Mouse (Mus musculus) megakaryocyte-erythroid progenitor cell, adult 5-6 weeks (primary cell): ENCODE data around the gene Furin. TPM values are rescaled to one million over a fixed set of nuclear protein-coding genes. Genes with fewer than 3 reads are reported as not detected.

Source experiments
- ATAC-seq: replicated peaks from 2 replicates; pipeline ENCODE4 v1.8.0; 2016; ENCODE audit warnings: mild to moderate bottlenecking, inconsistent platforms; ENCODE audit not compliant: severe bottlenecking, poor library complexity, low FRiP score, low TSS enrichment
- total RNA-seq, 2 experiments: library from RNA; stranded (forward) in 1 of 2; stranded (reverse) in 1 of 2; fragments of 200-1000, 215-1000 nt in 1 of 2; fragments of >200 nt in 1 of 2; fragmentation: Nextera tagmentation in 1 of 2; gene quantifications; 2 replicates each; pipeline ENCODE4 v1.2.3; 2014 to 2017

Gene Furin
- total RNA-seq, 2 experiments from 2014 or later, result 10.0 to 24.9 TPM

GRCm38 (mm10) chr7:80352920-80353319, 52.3 kb downstream of the Furin start:
- ATAC-seq, result no peak

- ATAC-seq, result peak; percentile 79
Measured at GRCm38 (mm10) chr7:80350808-80351207, 54.4 kb downstream of the Furin start.

DNA sequence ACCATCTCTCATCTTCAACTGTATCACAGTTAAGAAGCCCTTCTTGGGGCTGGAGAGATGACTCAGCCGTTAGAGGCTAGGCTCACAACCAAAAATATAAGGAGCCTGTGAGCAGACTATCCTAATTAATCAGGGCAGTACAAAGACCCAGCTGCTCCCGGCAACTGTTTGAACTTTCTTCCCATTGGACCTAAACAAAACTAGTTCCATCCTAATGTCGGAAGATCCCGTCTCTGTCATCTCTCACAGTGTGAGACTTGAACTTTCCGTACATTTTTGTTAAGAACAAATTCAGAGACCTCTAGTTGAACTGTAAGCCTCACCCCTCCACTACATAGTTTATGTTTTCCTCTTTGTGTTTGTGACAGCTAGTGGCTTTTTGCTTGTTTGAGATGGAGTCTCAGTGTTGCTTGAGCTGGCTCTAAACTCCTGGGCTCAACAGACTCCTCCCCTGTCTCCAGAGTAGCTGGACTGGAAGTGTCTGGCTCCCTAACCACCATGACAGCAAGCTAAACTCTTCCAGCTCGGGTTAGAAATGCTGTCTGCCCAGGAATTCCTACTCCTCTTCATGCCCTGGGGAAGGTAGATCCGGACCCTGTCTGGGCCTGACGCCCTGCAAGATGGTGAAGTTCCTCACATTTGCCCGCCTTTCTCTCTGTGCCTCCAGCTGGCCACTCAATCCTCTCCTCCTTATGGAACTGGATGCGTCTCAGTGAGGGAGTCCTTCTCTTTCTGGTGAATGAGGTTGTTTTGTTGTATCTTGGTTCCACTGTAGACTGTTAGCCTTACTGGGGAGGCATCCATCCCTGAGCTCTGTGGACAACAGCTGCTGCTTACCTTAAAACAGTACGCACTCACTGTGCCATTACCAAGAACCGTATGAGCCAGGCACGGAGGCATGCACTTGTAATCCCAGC, 57.3 kb downstream of the Furin start:
- no peak for ATAC-seq

DNA sequence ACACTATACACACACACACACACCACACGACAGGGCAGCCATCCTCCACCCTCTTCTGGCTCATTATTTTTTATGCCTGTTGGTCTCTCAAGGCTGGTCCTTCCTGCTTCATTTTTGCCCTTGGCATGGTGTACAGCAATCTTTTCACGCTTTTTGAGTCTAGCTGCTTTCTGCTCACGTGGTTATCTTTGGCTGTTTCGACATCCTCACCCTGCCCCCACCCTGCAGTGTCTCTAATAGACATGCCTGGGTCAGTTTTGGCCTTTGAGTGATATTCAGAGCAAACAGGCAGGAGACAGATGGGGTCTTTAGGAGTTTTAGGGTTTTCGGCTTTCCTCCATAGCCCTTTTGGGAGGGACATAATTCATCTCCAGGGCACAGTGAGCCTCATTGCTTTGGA, 58.4 kb downstream of the Furin start:
- no peak for ATAC-seq

- ATAC-seq, result no peak
Measured at GRCm38 (mm10) chr7:80346173-80346572, 59.1 kb downstream of the Furin start.

DNA sequence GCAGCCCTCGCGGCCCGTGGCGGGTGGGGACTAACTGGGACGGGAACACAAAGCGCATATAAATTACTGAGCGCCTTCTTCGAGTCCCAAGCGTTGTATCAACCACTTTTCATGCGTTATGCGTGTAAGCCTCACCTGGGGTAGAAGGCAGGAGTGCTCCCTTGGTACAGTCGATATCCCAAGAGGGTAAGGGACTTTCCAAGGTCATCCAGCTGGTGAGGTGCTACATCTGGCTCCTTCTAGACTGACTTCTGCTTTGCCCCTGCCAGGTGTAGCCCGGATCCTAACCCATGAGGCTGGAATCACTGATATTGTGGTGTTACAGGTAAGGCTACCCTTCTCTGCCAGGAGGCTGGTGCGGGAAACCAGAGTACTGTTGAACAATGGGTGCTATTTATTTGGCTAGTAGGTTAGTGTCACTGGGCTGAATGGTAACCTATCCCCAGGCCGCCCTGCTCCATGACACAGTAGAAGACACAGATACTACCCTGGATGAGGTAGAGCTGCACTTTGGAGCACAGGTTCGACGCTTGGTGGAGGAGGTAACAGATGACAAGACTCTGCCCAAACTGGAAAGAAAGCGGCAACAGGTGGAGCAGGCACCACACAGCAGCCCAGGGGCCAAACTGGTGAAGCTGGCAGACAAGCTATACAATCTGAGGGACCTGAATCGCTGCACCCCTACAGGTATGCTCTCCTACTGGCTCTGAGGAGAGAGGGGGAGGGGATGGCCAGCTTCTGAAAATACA, 61.8 kb downstream of the Furin start:
- no peak for ATAC-seq

GRCm38 (mm10) chr7:80342858-80343257, 62.4 kb downstream of the Furin start, which contains the start of gene Hddc3:
Gene Hddc3, plus strand, starts transcription at chr7:80343104.
- peak; percentile 67 for ATAC-seq

DNA sequence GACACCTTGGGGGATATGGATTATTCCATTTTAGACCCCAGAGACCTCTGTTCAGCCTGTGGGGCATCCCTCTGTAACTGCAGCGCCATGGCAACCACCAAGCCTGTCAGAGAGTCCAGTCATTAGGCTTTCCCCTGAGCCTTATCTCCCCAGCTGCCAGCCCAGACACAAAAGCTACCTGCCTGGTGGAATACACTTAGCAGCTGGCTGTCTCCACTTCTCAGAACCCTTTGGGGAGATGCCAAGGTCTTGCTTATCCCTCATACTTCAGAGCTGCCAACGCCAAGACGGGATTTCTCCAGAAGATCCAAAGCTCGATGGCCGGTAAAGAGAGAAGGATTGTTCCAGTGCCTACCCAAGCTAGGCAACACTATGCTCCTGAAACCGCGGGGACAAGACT, 63.4 kb downstream of the Furin start:
- ATAC-seq, result no peak

GRCm38 (mm10) chr7:80340793-80341192, 64.4 kb downstream of the Furin start, which contains the start of gene Unc45a:
Gene Unc45a, minus strand, starts transcription at chr7:80341005.
- ATAC-seq, result peak; percentile 64

DNA sequence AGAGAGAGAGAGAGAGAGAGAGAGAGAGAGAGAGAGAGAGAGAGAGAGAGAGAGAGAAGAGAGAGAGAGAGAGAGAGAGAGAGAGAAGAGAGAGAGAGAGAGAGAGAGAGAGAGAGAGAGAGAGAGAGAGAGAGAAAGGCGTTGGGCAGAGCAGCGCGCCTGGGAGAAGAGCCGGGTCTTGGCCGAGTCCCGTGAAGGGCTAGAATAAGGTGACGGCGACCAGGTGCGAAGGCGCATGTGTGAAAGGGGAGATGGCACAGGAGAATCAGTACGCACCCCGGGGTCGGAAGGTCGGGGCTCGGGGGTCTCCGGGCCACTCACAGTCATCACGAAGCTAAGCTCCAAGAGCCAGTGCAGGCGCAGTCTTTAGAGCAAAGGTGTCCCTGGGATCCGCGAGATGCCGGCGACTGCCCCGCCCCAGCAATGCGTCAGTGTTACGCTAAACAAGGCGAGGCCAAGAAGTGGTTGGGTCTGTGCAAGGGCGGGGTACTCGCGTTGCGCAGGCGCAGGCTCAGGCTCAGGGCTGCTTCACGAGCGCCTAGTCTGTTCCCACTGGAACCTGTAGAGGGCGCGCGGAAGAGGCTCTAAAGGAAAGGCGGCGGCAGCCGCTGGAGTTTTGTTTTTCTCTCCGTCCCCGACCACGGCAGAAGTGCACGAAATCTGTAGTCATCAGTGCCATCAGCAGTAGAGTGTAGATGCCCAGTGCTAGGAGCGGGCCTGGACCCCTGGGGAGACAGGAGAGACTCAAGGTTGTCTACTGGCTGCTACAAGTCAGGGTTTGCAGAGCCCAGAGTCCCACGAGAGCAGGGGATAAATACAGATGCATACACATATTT, 65.2 kb downstream of the Furin start:
- peak; percentile 84 for ATAC-seq

DNA sequence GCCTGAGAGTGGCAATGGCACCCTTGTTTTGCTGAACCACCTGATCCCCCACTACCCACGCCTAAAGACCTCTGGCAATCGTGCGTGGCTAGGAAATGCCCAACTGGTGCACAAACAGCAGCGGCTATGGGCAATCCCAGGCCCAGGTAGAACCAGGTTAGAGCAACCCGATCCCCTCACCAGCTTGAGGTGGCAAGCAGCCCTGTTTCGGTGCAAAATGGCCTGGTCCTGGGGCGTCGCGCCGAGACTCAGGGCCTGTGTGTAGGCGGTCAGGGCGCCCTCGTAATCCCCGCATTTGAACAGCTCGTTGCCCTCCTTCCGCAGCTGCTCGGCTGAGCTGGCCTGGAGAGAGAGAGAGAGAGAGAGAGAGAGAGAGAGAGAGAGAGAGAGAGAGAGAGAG, 65.9 kb downstream of the Furin start:
- no peak for ATAC-seq

Other genes starting within 250 kb of the Furin start
- 8.3 and 13.4 TPM in 2 replicates for gene Sema4b, start 218.6 kb downstream of the Furin start, total RNA-seq (2014; fragmentation: Nextera tagmentation)
- gene Sema4b, start 218.6 kb downstream of the Furin start, total RNA-seq (2017), result 3.2 and 3.4 TPM in 2 replicates
- 65.7 and 67.1 TPM in 2 replicates for gene Cib1, start 172.6 kb downstream of the Furin start, total RNA-seq (2014; fragmentation: Nextera tagmentation)
- gene Cib1, start 172.6 kb downstream of the Furin start, total RNA-seq (2017), result 28.8 and 42.4 TPM in 2 replicates
- gene Gdpgp1, start 172.6 kb downstream of the Furin start, total RNA-seq (2014; fragmentation: Nextera tagmentation), result 8.2 and 9.7 TPM in 2 replicates
- gene Gdpgp1, start 172.6 kb downstream of the Furin start, total RNA-seq (2017), result 2.7 and 4.7 TPM in 2 replicates
- gene Ttll13, start 159.1 kb downstream of the Furin start, total RNA-seq (2014; fragmentation: Nextera tagmentation), result not detected in 2 replicates
- 0.11 and 1.9 TPM in 2 replicates for gene Ttll13, start 159.1 kb downstream of the Furin start, total RNA-seq (2017)
- 24.4 and 37.7 TPM in 2 replicates for gene Ngrn, start 144.2 kb downstream of the Furin start, total RNA-seq (2014; fragmentation: Nextera tagmentation)
- 18.8 and 25.7 TPM in 2 replicates for gene Ngrn, start 144.2 kb downstream of the Furin start, total RNA-seq (2017)
- 33.6 and 37.9 TPM in 2 replicates for gene Vps33b, start 135.8 kb downstream of the Furin start, total RNA-seq (2014; fragmentation: Nextera tagmentation)
- 43.4 and 54.7 TPM in 2 replicates for gene Vps33b, start 135.8 kb downstream of the Furin start, total RNA-seq (2017)
- gene Prc1, start 111.0 kb downstream of the Furin start, total RNA-seq (2014; fragmentation: Nextera tagmentation), result 75.1 and 96.7 TPM in 2 replicates
- gene Prc1, start 111.0 kb downstream of the Furin start, total RNA-seq (2017), result 135 and 138 TPM in 2 replicates
- 22.7 and 26.3 TPM in 2 replicates for gene Rccd1, start 81.0 kb downstream of the Furin start, total RNA-seq (2014; fragmentation: Nextera tagmentation)
- gene Rccd1, start 81.0 kb downstream of the Furin start, total RNA-seq (2017), result 20.4 and 25.0 TPM in 2 replicates
- gene Unc45a, start 64.4 kb downstream of the Furin start, total RNA-seq (2014; fragmentation: Nextera tagmentation), result 11.2 and 24.2 TPM in 2 replicates
- gene Unc45a, start 64.4 kb downstream of the Furin start, total RNA-seq (2017), result 20.1 and 23.2 TPM in 2 replicates
- gene Hddc3, start 62.3 kb downstream of the Furin start, total RNA-seq (2014; fragmentation: Nextera tagmentation), result 13.2 and 17.8 TPM in 2 replicates
- 10.9 and 40.6 TPM in 2 replicates for gene Hddc3, start 62.3 kb downstream of the Furin start, total RNA-seq (2017)
- gene Man2a2, start 34.1 kb downstream of the Furin start, total RNA-seq (2014; fragmentation: Nextera tagmentation), result 20.3 and 33.2 TPM in 2 replicates
- 10.8 and 19.4 TPM in 2 replicates for gene Man2a2, start 34.1 kb downstream of the Furin start, total RNA-seq (2017)
- 12.5 and 23.2 TPM in 2 replicates for gene Fes, start 17.5 kb downstream of the Furin start, total RNA-seq (2014; fragmentation: Nextera tagmentation)
- 1.8 and 17.9 TPM in 2 replicates for gene Fes, start 17.5 kb downstream of the Furin start, total RNA-seq (2017)
- gene Blm, start 129.7 kb upstream of the Furin start, total RNA-seq (2014; fragmentation: Nextera tagmentation), result 110 and 139 TPM in 2 replicates
- gene Blm, start 129.7 kb upstream of the Furin start, total RNA-seq (2017), result 72.4 and 78.2 TPM in 2 replicates